Mouse (Mus musculus) 416B (cell line): ENCODE results near the gene 7530416G11Rik.

Experiments used
- DNase-seq: peaks from one replicate; pipeline ENCODE4 v3.0.0; 2011; ENCODE audit warnings: low read depth

7530416G11Rik gene

DNA sequence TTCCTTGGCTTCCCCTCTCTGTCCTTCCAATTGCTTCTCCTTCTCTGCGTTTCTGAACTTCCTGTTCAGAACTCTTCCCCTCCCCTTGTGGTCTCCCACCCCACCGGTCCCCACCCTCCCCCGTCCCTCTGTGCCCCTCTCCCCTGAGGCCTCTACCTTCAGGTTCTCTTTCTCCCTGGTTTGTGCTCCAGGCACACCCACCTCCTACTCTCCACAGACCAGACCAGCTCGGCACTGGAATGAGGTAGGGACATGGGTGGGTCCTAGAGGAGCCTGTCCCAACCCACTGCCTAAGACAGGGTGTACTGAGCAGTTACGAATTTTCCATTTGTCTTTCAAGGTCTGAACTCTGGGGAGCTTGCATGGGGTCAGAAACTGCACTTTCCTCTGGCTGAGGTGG lies 23.1 kb downstream of the 7530416G11Rik start:
- DNase-seq: no peak

GRCm38 (mm10) chr15:85479365-85479764 lies 23.7 kb downstream of the 7530416G11Rik start:
- DNase-seq: no peak

- DNase-seq: peak; percentile 65
These were observed 25.4 kb downstream of the 7530416G11Rik start for GRCm38 (mm10) chr15:85477584-85477983.

DNA sequence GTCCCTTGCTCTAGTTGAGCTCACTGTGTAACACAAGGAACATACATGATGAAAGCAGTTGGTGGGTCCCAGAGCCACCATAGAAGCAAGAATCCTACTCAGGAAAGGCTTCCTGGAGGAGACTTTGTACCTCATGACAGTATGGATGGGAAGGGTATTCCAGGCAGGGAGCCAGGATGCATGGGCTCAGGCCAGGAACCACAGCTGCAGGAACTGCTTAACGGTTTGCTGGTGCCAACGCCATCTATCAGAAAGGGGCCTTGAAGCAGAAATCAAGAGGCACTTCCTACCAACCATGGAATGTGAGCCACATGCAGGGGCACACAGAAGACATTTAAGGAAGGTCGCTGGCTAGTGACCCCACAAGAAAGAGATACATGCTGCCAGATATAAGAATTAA lies 28.3 kb downstream of the 7530416G11Rik start:
- DNase-seq: no peak

- DNase-seq: no peak
These were observed 33.6 kb downstream of the 7530416G11Rik start for GRCm38 (mm10) chr15:85469401-85469800.

GRCm38 (mm10) chr15:85466456-85467067 lies 36.5 kb downstream of the 7530416G11Rik start:
- DNase-seq: no peak

GRCm38 (mm10) chr15:85464823-85465565 lies 38.0 kb downstream of the 7530416G11Rik start:
- DNase-seq: peak; percentile 21

DNA sequence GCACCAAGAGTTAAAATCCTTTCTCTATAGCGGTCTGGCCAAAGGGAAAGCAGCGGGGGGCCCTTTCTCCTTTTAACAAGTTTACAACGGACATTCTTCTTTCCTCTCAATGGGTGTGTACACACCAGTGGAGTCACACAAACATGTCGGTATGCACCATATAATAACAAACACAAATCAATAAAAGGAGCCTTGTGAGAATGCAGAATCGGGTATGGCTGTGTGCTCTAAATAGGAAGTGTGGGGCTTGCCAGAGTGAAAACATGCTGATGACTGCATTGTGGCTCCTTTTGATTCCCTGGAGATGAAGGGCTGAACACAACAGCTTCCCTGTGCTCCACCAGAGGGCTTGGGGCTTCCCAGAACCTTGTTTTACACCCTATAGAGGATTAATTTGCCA lies 38.8 kb downstream of the 7530416G11Rik start:
- no peak for DNase-seq

DNA sequence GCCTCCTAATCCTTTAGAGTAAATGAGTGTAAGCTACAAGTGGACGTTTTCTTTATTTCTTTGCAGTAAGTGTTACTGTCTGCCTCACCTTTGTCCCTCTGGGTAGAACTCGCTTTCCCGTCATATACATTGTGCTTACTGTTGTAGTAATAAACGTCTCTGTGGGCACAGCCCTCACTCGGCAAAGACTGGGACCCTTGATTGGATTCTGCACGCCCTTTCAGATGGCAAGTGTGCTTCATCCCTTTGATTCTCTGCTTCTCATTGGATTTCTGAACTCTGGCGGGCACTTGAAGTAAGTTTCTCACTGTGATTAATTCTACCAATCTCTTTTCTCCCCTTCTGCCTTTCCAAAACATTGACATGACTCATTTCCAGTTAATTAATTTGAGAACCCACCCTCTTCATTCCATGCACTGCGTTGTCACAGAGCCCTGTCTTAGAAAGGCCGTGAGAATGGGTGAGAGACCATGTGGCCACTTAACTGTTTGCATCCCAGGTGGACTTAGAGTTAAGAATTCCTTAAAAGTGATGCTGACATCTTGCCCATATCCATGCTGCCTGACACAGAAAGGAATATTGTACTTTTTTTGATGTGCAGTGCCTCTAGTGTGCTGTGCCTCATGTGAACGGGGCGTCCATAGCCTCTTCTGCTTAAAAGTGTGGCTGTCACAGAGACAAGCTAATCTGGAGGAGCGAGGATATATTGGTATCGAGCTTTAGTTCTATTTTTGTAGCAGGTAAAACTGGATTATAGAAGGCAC lies 39.8 kb downstream of the 7530416G11Rik start:
- DNase-seq: no peak

- no peak for DNase-seq
These were observed 40.9 kb downstream of the 7530416G11Rik start for GRCm38 (mm10) chr15:85462138-85462537.

DNA sequence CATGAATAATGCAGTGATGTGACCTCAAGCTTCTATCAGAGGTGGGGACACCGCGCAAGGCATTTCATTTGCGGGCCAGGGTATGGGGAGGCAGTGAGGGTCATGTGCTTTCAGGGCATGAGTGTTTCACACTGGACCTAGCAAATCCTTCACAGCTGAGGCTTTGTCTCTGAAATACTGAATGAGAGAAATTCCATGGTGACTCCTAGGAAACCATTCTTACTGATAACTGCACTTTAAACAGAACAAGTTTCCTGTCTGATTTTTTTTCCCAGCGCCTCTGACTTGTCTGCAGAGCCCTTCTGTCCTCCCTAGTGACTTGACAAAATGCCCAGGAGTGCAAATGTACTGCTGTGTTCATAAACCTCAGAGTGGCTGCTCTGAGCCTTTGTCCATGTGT lies 41.5 kb downstream of the 7530416G11Rik start:
- DNase-seq: no peak

DNA sequence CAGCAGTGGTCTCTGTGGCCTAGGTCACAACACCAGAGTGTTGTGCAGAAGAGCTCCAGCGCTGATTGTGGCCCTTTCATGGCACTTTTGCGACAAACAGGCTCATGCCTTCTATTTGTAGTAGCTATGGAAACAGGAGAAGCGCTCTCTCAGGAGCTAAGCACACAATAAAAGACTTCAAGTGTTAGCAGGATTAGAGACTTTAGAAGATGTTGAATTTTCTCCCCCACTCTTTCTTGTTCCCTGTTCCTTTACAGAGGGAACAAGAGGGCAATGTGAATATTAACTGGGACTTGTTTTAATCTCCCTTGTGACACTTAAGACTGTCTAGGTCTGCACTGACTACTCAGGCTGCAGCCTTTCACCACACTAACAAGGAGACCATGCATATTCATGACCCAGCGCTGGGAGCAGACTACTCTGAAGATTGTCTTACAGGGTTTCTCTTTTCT lies 44.4 kb downstream of the 7530416G11Rik start:
- no peak for DNase-seq

- no peak for DNase-seq
These were observed 45.2 kb downstream of the 7530416G11Rik start for GRCm38 (mm10) chr15:85457838-85458237.

DNA sequence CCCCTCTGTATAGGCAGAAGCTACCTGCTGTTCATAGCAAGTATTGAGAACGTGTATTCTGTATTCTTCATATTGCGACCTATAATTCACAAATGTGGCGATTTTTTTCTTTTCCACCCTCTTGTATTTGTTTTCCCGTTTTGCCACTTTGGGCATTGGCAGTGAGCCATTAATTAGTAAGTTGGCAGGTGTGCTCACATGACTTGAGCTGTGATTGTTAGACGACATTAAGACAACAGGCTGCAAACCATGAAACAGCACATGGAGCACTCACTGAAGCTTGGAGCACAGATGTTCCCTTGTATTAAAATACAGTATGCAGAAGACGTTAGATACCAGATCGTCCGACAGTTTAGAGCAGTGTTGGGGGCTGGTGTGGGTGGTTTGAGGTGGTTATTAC lies 46.1 kb downstream of the 7530416G11Rik start:
- DNase-seq: no peak

DNA sequence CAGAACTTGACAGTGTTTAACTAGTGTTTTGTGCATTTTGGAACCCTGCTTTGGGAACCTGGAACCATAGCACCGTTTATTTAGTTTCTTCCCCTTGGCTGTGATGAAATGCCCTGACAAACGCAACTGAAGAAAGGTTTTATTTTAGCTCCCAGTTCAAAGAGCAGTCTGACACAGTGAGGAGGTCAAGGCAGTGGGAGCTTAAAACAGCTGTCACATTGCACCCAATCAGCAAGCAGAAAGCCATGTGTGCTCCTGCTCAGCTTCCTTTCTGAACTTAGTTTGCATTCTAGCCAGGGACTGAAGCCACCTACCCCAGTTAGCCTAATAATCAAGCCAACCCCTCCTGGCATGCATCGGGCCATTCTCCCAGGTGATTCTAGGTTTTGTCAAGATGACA lies 56.4 kb downstream of the 7530416G11Rik start:
- no peak for DNase-seq
